Mouse (Mus musculus) stomach, postnatal 0 days (tissue): ENCODE measurements at regions not wholly inside any gene's neighbourhood (a gene's known extent, or its start where the extent isn't known, plus 50 kb on each side); places are given as distances from the start of the nearest gene placed in this dataset.

Experiments used
- CTCF ChIP-seq: IDR thresholded peaks from 2 replicates; pipeline ENCODE4 v1.5.1; 2016; ENCODE audit warnings: antibody characterized with exemption, low read depth, mild to moderate bottlenecking, moderate library complexity
- EP300 ChIP-seq: optimal IDR thresholded peaks from 2 replicates; pipeline ENCODE3; 2016; ENCODE audit warnings: antibody characterized with exemption

GRCm38 (mm10) chr1:124950849-124951248, 484.7 kb downstream of the Actr3 start:
- TF ChIP-seq CTCF: no peak
- TF ChIP-seq EP300: no peak
